Comparison of ENCODE assay signal across 26 mouse cellular contexts in genomic region chr13:43102943-43103342, GRCm38 (mm10).
A peak's percentile ranks its signal among the peaks of the same experiment; 100 is the strongest.
DNase-seq lines count a peak whose midpoint lies in the region; ATAC-seq lines count a peak whose summit lies in the region.
"Had no signal": no experiment of that assay in that cellular context is flagged by ENCODE, and none has a peak within 500 bp of the region (broad histone marks: within the 10 kb centered on the region; RNA-seq: fewer than 3 reads in every experiment).

No protein-coding gene starts in this region.

- H3K9ac ChIP-seq in heart, embryonic 13.5 days: no peak overlapping the region
- no peak overlapping the region for H3K9ac ChIP-seq in heart, embryonic 16.5 days (ENCODE audit: low read length)
- no peak overlapping the region for H3K9ac ChIP-seq in hindbrain, embryonic 13.5 days
- no peak overlapping the region for H3K9ac ChIP-seq in hindbrain, embryonic 16.5 days (ENCODE audit: low read depth, low read length)
- H3K9ac ChIP-seq: embryonic facial prominence, embryonic 15.5 days; forebrain, postnatal 0 days; hindbrain, embryonic 15.5 days; intestine, embryonic 15.5 days; kidney, embryonic 15.5 days had no signal

- H3K27me3 ChIP-seq in heart, embryonic 13.5 days (replicated peaks): no peaks in the 10 kb centered on the region
- H3K27me3 ChIP-seq in heart, embryonic 16.5 days (ENCODE audit: control insufficient read depth, insufficient read depth, low read length): no peaks in the 10 kb centered on the region
- no peaks in the 10 kb centered on the region for H3K27me3 ChIP-seq in hindbrain, embryonic 13.5 days
- H3K27me3 ChIP-seq in hindbrain, embryonic 16.5 days (replicated peaks; ENCODE audit: control insufficient read depth, insufficient read depth, low read length): no peaks in the 10 kb centered on the region
- H3K27me3 ChIP-seq: embryonic facial prominence, embryonic 15.5 days; hindbrain, embryonic 15.5 days; intestine, embryonic 15.5 days; kidney, embryonic 15.5 days had no signal

- peak overlapping the region; percentile 72 for H3K27ac ChIP-seq in heart, embryonic 13.5 days (replicated peaks)
- H3K27ac ChIP-seq in heart, embryonic 16.5 days (ENCODE audit: low read length): peak overlapping the region; percentile 62
- H3K27ac ChIP-seq in hindbrain, embryonic 13.5 days: 0 out of 2 replicates have a peak overlapping the region, but pooled peaks have one; percentile 55
- no peak overlapping the region for H3K27ac ChIP-seq in hindbrain, embryonic 16.5 days (ENCODE audit: low read depth, low read length)
- H3K27ac ChIP-seq: embryonic facial prominence, embryonic 15.5 days; gastrocnemius, adult 2 months; heart, adult 2 months; hindbrain, embryonic 15.5 days; intestine, embryonic 15.5 days; kidney, embryonic 15.5 days had no signal

- H3K4me3 ChIP-seq in heart, embryonic 13.5 days: no peak overlapping the region
- no peak overlapping the region for H3K4me3 ChIP-seq in heart, embryonic 16.5 days (ENCODE audit: low read length)
- H3K4me3 ChIP-seq in hindbrain, embryonic 13.5 days: no peak overlapping the region
- no peak overlapping the region for H3K4me3 ChIP-seq in hindbrain, embryonic 16.5 days (ENCODE audit: low read length)
- H3K4me3 ChIP-seq: embryonic facial prominence, embryonic 15.5 days; gastrocnemius, adult 2 months; heart, adult 2 months; hindbrain, embryonic 15.5 days; intestine, embryonic 15.5 days; kidney, embryonic 15.5 days had no signal

- peaks cover 42% of the 10 kb centered on the region for H3K4me1 ChIP-seq in heart, embryonic 13.5 days
- H3K4me1 ChIP-seq in heart, embryonic 16.5 days (ENCODE audit: control insufficient read depth, insufficient read depth, low read length): peaks cover 10% of the 10 kb centered on the region; the same call in 1 of the 2 replicates
- H3K4me1 ChIP-seq in hindbrain, embryonic 13.5 days (replicated peaks): no peaks in the 10 kb centered on the region; the same call in 1 of the 2 replicates
- no peaks in the 10 kb centered on the region for H3K4me1 ChIP-seq in hindbrain, embryonic 16.5 days (ENCODE audit: control insufficient read depth, insufficient read depth, low read depth, low read length)
- H3K4me1 ChIP-seq: embryonic facial prominence, embryonic 15.5 days; hindbrain, embryonic 15.5 days; intestine, embryonic 15.5 days; kidney, embryonic 15.5 days had no signal

- intact Hi-C loops in heart, postnatal 25 days (cut with DNase I): no loop called here

- H3K36me3 ChIP-seq in heart, embryonic 13.5 days: no peaks in the 10 kb centered on the region
- H3K36me3 ChIP-seq in heart, embryonic 16.5 days (ENCODE audit: control insufficient read depth, insufficient read depth): no peaks in the 10 kb centered on the region
- peaks cover 16% of the 10 kb centered on the region for H3K36me3 ChIP-seq in hindbrain, embryonic 13.5 days
- H3K36me3 ChIP-seq in hindbrain, embryonic 16.5 days (ENCODE audit: control insufficient read depth, insufficient read depth, low read length): no peaks in the 10 kb centered on the region
- H3K36me3 ChIP-seq: embryonic facial prominence, embryonic 15.5 days; hindbrain, embryonic 15.5 days; intestine, embryonic 15.5 days had no signal

- DNase-seq in heart, postnatal 4 days: no peak
- no peak for DNase-seq in heart, postnatal 25 days (ENCODE audit: low spot score)
- no peak for DNase-seq in natural killer cell, adult 2 months (ENCODE audit: low spot score in 2 of 2)
- DNase-seq: adrenal gland, adult 2 months; adrenal gland, postnatal 14 days; cerebellum, adult 11 months; cerebellum, adult 2 months; cerebellum, adult 9-11 months; cerebellum, postnatal 25 days; forebrain, postnatal 0 days; gastrocnemius, adult 2 months; gastrocnemius, postnatal 14 days; heart, adult 2 months; kidney, adult 11 months; kidney, adult 8-10 months had no signal

- WGBS in heart, embryonic 13.5 days: 37% methylated on average over 7 of the region's 7 CpGs
- 37% methylated on average over 7 of the region's 7 CpGs for WGBS in heart, embryonic 16.5 days
- 89% methylated on average over 7 of the region's 7 CpGs for WGBS in hindbrain, embryonic 13.5 days
- WGBS in hindbrain, embryonic 16.5 days: 88% methylated on average over 7 of the region's 7 CpGs

- H3K9me3 ChIP-seq in heart, embryonic 13.5 days: peaks cover 6% of the 10 kb centered on the region
- H3K9me3 ChIP-seq in heart, embryonic 16.5 days (replicated peaks; ENCODE audit: control insufficient read depth, low read length): peaks cover 5% of the 10 kb centered on the region; the same call in 1 of the 2 replicates
- peaks cover 3% of the 10 kb centered on the region; the same call in 1 of the 2 replicates for H3K9me3 ChIP-seq in hindbrain, embryonic 13.5 days
- H3K9me3 ChIP-seq in hindbrain, embryonic 16.5 days (ENCODE audit: control insufficient read depth, low read length): peaks cover 4% of the 10 kb centered on the region
- H3K9me3 ChIP-seq: embryonic facial prominence, embryonic 15.5 days; hindbrain, embryonic 15.5 days; intestine, embryonic 15.5 days had no signal

- ATAC-seq in heart, embryonic 13.5 days (ENCODE audit: extremely low read depth, insufficient number of reproducible peaks, low FRiP score, low TSS enrichment): no peak
- peak; percentile 63; the same call in 1 of the 2 replicates for ATAC-seq in heart, embryonic 16.5 days (replicated peaks; ENCODE audit: extremely low read depth, insufficient read depth, low FRiP score)
- no peak for ATAC-seq in hindbrain, embryonic 13.5 days (ENCODE audit: low FRiP score)
- no peak for ATAC-seq in hindbrain, embryonic 16.5 days
- ATAC-seq: CD4-positive, CD25-positive, alpha-beta regulatory T cell, adult 4 months; forebrain, embryonic 14.5 days; forebrain, postnatal 0 days; intestine, embryonic 15.5 days had no signal

- H3K4me2 ChIP-seq in heart, embryonic 13.5 days: 0 out of 2 replicates have a peak overlapping the region, but pooled peaks have one; percentile 0
- no peak overlapping the region for H3K4me2 ChIP-seq in heart, embryonic 16.5 days (ENCODE audit: low read depth, low read length)
- H3K4me2 ChIP-seq in hindbrain, embryonic 13.5 days: no peak overlapping the region
- H3K4me2 ChIP-seq in hindbrain, embryonic 16.5 days (ENCODE audit: low read length): no peak overlapping the region
- H3K4me2 ChIP-seq: embryonic facial prominence, embryonic 15.5 days; heart, embryonic 11.5 days; hindbrain, embryonic 15.5 days; intestine, embryonic 15.5 days; kidney, embryonic 15.5 days had no signal
